Mouse (Mus musculus): ENCODE measurements around the gene Svip. TPM values are rescaled to one million over a fixed set of nuclear protein-coding genes. Genes with fewer than 3 reads are reported as not detected.

Svip gene
- polyA plus RNA-seq, 1 experiment from 2014 or later: 14.5 TPM

Other genes with a start within 250 kb of the Svip start
- gene Gas2, start 144.0 kb downstream of the Svip start, polyA plus RNA-seq (2014; fragmentation: Nextera tagmentation; extraction: Ambion mirVana): 33.5 and 34.1 TPM in 2 replicates
- 14.3 and 14.4 TPM in 2 replicates for gene Fancf, start 143.8 kb downstream of the Svip start, polyA plus RNA-seq (2014; fragmentation: Nextera tagmentation; extraction: Ambion mirVana)
- not detected in 2 replicates for gene 1700015G11Rik, start 9.7 kb upstream of the Svip start, polyA plus RNA-seq (2014; fragmentation: Nextera tagmentation; extraction: Ambion mirVana)